14 mouse cellular contexts compared by ENCODE assay signal in genomic region chr1:180966542-180966941, GRCm38 (mm10). TPM values are rescaled to one million over a fixed set of nuclear protein-coding genes. Genes with fewer than 3 reads are reported as not detected.
DNase-seq lines count a peak whose midpoint lies in the region; ATAC-seq lines count a peak whose summit lies in the region.
"Had no signal": no experiment of that assay in that cellular context is flagged by ENCODE, and none has a peak within 500 bp of the region (broad histone marks: within the 10 kb centered on the region; RNA-seq: fewer than 3 reads in every experiment).

No protein-coding gene starts in this region.

- DNase-seq in heart, adult 11 months = peak; percentile 98
- DNase-seq in 3T3-L1 (ENCODE audit: low read depth, low spot score) = peak; percentile 88
- peak; percentile 78 for DNase-seq in adrenal gland, postnatal 14 days
- DNase-seq in heart, postnatal 25 days (ENCODE audit: low spot score) = peak; percentile 38
- DNase-seq in natural killer cell, adult 2 months (ENCODE audit: low spot score in 2 of 2) = no peak
- no peak for DNase-seq in right cerebral cortex, postnatal 14 days
- DNase-seq: cerebellum, adult 2 months; lung, embryonic 14.5 days had no signal

- ATAC-seq in heart, embryonic 12.5 days (ENCODE audit: insufficient number of reproducible peaks, low FRiP score) = no peak
- ATAC-seq in cerebellum, adult (ENCODE audit: insufficient number of reproducible peaks, low FRiP score, low TSS enrichment) = no peak
- ATAC-seq: activated CD4-positive, CD25-positive, alpha-beta regulatory T cell, adult 4 months had no signal

- intact Hi-C loops in heart, postnatal 25 days (cut with DNase I) = no loop called here

- peaks cover 80% of the 10 kb centered on the region for H3K36me3 ChIP-seq in heart, embryonic 12.5 days
- H3K36me3 ChIP-seq: hindbrain, embryonic 15.5 days had no signal

- H3K27ac ChIP-seq in heart, embryonic 12.5 days (ENCODE audit: poor library complexity, severe bottlenecking) = no peak overlapping the region
- H3K27ac ChIP-seq: embryonic facial prominence, embryonic 12.5 days; hindbrain, embryonic 15.5 days; stomach, postnatal 0 days had no signal

- H3K9ac ChIP-seq in heart, embryonic 12.5 days = no peak overlapping the region
- H3K9ac ChIP-seq: embryonic facial prominence, embryonic 12.5 days; hindbrain, embryonic 15.5 days; lung, embryonic 14.5 days had no signal

- H3K9me3 ChIP-seq in heart, embryonic 12.5 days (replicated peaks) = no peaks in the 10 kb centered on the region
- H3K9me3 ChIP-seq: embryonic facial prominence, embryonic 12.5 days; hindbrain, embryonic 15.5 days had no signal

- no peak overlapping the region for H3K4me2 ChIP-seq in heart, embryonic 12.5 days
- H3K4me2 ChIP-seq: embryonic facial prominence, embryonic 12.5 days; hindbrain, embryonic 15.5 days; lung, embryonic 14.5 days had no signal

- H3K27me3 ChIP-seq in heart, embryonic 12.5 days (replicated peaks) = no peaks in the 10 kb centered on the region
- H3K27me3 ChIP-seq: embryonic facial prominence, embryonic 12.5 days; hindbrain, embryonic 15.5 days had no signal

- WGBS in heart, embryonic 12.5 days = 35% methylated on average over 3 of the region's 3 CpGs

- H3K4me1 ChIP-seq in heart, embryonic 12.5 days (replicated peaks) = peaks cover 16% of the 10 kb centered on the region
- H3K4me1 ChIP-seq: hindbrain, embryonic 15.5 days had no signal

- H3K4me3 ChIP-seq in heart, embryonic 12.5 days = no peak overlapping the region
- H3K4me3 ChIP-seq: embryonic facial prominence, embryonic 12.5 days; hindbrain, embryonic 15.5 days had no signal

RNA-seq across cellular contexts. Expression of gene Tmem63a, which starts 24.4 kb away (rescaled TPM):
- polyA plus RNA-seq in heart, embryonic 12.5 days (2016; fragmentation: Nextera tagmentation; extraction: Ambion mirVana) = 10.2 and 10.6 TPM in 2 replicates
- total RNA-seq in adrenal gland, postnatal 14 days (2021) = 44.4 and 56.2 TPM in 2 replicates
- 10 to 100 TPM; 15.1 to 16.3 TPM for total RNA-seq in heart, postnatal 25 days (2021)

RNA-seq across cellular contexts. Expression of gene Lefty1, which starts 31.7 kb away (rescaled TPM):
- 1.00 and 1.1 TPM in 2 replicates for polyA plus RNA-seq in heart, embryonic 12.5 days (2016; fragmentation: Nextera tagmentation; extraction: Ambion mirVana)
- 1.3 and 1.6 TPM in 2 replicates for total RNA-seq in adrenal gland, postnatal 14 days (2021)
- total RNA-seq in heart, postnatal 25 days (2021) = under 1 TPM; 0.17 to 0.94 TPM
- polyA plus RNA-seq: activated CD4-positive, CD25-positive, alpha-beta regulatory T cell, adult 4 months had no signal

RNA-seq across cellular contexts. Expression of gene Ephx1, which starts 54.2 kb away (rescaled TPM):
- polyA plus RNA-seq in heart, embryonic 12.5 days (2016; fragmentation: Nextera tagmentation; extraction: Ambion mirVana) = 5.0 and 5.1 TPM in 2 replicates
- total RNA-seq in adrenal gland, postnatal 14 days (2021) = 57.9 and 71.2 TPM in 2 replicates
- 10 to 100 TPM; 22.5 to 40.8 TPM for total RNA-seq in heart, postnatal 25 days (2021)

Comparison
In these comparisons a context has a peak if more than half of its experiments do, and no peak if none do; other contexts are left out.
1. DNase-seq: peak in heart, adult 11 months (single experiment), 3T3-L1 (single experiment), adrenal gland, postnatal 14 days (single experiment) and heart, postnatal 25 days (single experiment); none in natural killer cell, adult 2 months (0 of 2) and right cerebral cortex, postnatal 14 days (single experiment).